Mouse (Mus musculus) heart, postnatal 10 days (tissue): ENCODE data around the gene Trim37. TPM values are rescaled to one million over a fixed set of nuclear protein-coding genes. Genes with fewer than 3 reads are reported as not detected.
A peak's percentile ranks its signal among the peaks of the same experiment; 100 is the strongest.
"Not testable (repeated sequence)": the region's sequence is repeated elsewhere in the genome, so short reads cannot be mapped to it uniquely, and the experiment has no call there.

Source experiments
- DNase-seq, 2 experiments: peaks; one replicate each; pipeline ENCODE4 v3.0.0; 2021
- intact Hi-C: fragments of 180-260 bp; cut with DNase I; formaldehyde crosslinking; loops from one replicate; pipeline ENCODE4 v1.15.1; 2025
- total RNA-seq, 2 experiments: library from RNA; stranded (reverse); gene quantifications; 2 replicates each; pipeline ENCODE4 v1.2.3; 2021

Gene Trim37
- total RNA-seq, 2 experiments from 2014 or later, result 10.5 to 11.4 TPM

GRCm38 (mm10) chr11:87222686-87223085 lies 95.8 kb downstream of the Trim37 start:
- peak in 1 of 2 experiments; percentile 8 for DNase-seq
- intact Hi-C loops, result no loop called here

DNA sequence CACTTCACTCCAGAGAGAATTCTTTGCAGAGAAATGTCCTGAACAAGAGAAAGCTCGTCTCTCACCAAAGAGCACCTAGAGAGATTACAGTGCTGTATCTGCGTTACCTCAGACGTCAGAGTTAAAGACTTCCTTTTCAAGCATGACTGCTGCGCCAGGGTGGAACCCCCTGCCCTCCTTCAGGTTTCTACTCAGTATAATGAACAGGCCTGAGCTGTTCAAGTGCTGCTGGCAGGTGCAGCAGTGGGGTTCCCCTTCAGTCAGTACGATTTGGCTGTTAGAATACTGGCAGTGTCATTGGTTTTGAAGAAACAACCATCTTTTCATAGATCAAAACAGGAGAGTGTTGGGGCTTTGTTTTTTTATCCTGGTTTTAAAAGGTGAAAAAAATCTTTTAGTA lies 100.2 kb downstream of the Trim37 start:
- intact Hi-C loops, result no loop called here
- no peak for DNase-seq

DNA sequence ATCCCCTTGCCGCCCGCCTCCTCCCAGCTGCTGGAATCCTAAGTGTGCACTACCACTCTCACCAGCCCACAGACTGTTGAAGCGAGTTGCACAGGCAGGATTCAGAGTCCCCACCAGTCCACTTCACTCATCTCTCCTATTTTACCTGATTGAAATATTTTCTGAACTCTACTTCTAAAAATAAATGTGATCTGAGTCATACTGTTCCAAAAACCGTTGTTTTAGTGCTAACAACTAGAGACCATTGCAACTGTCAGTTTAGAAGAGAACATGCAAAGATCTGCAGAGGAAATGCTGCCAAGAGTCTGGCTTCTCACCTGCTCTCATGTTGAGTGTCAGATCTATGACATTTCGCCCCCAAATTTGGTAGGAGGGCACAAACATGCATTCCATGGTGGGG lies 106.5 kb downstream of the Trim37 start:
- intact Hi-C loops, result no loop called here
- no peak for DNase-seq

GRCm38 (mm10) chr11:87234743-87235485 lies 108.0 kb downstream of the Trim37 start:
- no peak for DNase-seq

DNA sequence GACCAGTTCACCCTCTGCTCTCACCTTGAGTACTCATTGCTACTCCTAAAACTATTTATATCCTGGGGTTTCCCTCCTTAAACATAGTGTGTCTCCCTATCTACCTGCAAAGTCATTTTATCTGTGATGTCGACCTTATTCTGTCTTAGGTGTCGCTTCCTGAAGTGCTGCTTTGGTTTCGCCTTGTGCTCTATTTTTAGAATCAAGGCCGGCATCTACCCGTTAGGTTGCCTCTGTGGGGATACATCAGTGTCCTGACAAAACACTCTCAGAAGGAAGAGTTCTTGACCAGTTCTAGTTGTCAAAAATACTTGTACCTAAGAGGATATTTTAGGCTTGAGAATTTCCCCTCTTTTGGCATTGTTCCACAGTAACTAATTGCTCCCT lies 108.6 kb downstream of the Trim37 start:
- intact Hi-C loops, result no loop called here
- no peak for DNase-seq

More at GRCm38 (mm10) chr11:87234743-87235485, 108.0 kb downstream of the Trim37 start:
- intact Hi-C loops, result no loop called here

DNA sequence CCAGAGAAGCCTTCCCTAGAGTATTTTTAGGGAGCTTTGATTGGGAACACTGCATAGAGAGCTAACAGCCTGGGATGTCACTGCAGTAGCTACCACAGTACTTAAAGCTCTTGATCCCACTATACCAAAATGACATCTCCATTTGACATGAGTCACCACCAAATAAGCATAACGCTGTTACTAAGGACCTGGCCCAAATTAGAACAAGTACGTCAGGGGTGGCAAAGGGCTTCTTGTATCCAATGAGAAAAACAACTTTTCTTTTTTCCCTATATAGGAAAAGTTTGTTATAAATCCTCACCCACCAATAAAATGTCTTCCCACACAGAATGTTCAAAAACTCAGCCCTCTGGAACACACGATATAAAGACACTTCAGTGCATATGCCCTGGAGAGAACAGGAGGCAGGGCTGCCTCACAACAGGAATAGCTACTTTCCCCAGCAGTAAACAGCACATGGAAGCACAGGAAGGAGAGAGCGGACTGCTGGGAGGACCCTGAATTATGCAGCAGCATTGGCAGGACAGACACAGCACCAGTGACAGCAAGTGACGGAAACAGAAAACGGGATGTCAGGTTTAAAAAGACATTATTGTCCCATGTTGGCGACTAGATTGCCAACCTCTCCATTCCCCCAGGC lies 112.1 kb downstream of the Trim37 start:
- intact Hi-C loops, result no loop called here

GRCm38 (mm10) chr11:87240141-87240832 lies 113.4 kb downstream of the Trim37 start:
- intact Hi-C loops, result no loop called here
- no peak for DNase-seq

More for the DNA sequence above, 112.1 kb downstream of the Trim37 start:
- DNase-seq, result no peak

DNA sequence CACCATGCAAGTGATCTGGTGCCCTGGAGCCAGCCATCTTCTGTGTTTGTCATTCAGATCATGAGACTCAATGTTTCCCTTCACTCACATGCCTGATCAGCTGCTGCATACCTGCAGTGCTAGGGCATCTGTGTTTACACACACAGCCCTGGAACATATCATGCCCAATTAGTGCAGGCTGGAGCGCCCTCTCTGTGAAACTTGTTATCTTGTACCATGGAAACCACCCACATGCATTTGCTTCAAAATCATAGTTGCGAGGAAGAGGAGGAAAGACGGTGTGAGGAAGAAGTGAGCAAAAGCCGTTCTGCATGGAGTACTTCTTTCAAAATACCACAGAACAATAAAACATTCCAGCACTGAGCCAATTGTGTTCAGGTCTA lies 113.9 kb downstream of the Trim37 start:
- intact Hi-C loops, result no loop called here
- no peak for DNase-seq

DNA sequence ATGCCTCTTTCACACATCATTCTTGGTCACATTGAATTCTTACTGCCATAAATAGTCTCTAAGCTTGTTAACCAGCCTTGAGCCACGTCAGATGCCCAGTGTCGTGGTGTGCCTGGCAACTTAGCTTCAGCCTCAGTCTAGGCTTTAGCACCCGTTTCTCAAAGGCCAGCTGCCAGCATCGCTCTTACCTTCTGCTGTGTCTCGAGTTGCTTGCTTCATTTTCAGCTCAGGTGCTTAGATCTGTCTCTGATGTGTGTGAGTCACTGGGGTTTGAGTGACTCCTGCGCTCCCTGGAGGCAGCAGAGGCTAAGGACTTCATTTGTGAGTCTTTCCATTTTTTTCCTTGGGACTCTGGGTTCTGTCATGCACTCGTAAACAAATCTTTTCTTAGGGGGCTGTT lies 114.4 kb downstream of the Trim37 start:
- intact Hi-C loops, result no loop called here
- DNase-seq, result no peak

- DNase-seq, result no peak
- intact Hi-C loops, result loop anchor here (5.0 kb wide), 1 partner anchor 112 kb away; the partner anchor contains the start of gene Ppm1e
Measured at GRCm38 (mm10) chr11:87245171-87245840, 118.4 kb downstream of the Trim37 start.

GRCm38 (mm10) chr11:87246107-87246651 lies 119.3 kb downstream of the Trim37 start:
- intact Hi-C loops, result loop anchor here (5.0 kb wide), 1 partner anchor 111 kb away; the partner anchor contains the start of gene Ppm1e
- no peak for DNase-seq

GRCm38 (mm10) chr11:87246724-87247493 lies 120.0 kb downstream of the Trim37 start:
- DNase-seq, result peak; percentile 27
- intact Hi-C loops, result loop anchor here (1.0 to 5.0 kb wide), 2 partner anchors 33 to 110 kb away; partner anchors contain the start of gene Ppm1e

GRCm38 (mm10) chr11:87247494-87247866 lies 120.6 kb downstream of the Trim37 start:
- peak in 1 of 2 experiments; percentile 41 for DNase-seq
- intact Hi-C loops, result loop anchor here (1.0 to 5.0 kb wide), 2 partner anchors 33 to 110 kb away; partner anchors contain the start of gene Ppm1e

GRCm38 (mm10) chr11:87250132-87250531 lies 123.3 kb downstream of the Trim37 start:
- intact Hi-C loops, result no loop called here

GRCm38 (mm10) chr11:87253294-87253693 lies 126.4 kb downstream of the Trim37 start:
- intact Hi-C loops, result no loop called here
- no peak for DNase-seq

More at GRCm38 (mm10) chr11:87250132-87250531, 123.3 kb downstream of the Trim37 start:
- no peak for DNase-seq

GRCm38 (mm10) chr11:87254149-87254548 lies 127.3 kb downstream of the Trim37 start:
- intact Hi-C loops, result no loop called here
- no peak for DNase-seq

DNA sequence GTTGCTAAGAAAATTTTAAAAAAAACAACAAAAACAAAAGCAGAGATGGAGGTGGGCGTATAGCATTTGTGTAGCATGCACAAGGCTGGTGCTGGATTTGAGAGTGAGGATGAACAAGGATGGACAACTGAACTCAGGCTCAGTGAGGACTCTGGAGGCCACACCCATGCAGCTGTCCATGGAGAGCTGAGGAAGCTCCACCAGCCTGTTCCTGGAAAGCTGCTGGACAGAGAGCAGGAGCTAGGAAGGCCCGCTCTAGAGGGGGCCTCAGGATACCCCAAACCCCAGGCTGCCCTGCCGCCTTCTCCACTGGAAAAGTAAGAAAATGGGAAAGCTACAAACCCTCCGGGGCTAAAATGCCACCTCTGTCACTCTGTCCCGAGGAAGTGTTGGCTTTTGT lies 130.4 kb downstream of the Trim37 start:
- no peak for DNase-seq
- intact Hi-C loops, result no loop called here

- no peak for DNase-seq
- intact Hi-C loops, result no loop called here
Measured at GRCm38 (mm10) chr11:87259792-87260191, 132.9 kb downstream of the Trim37 start.

- intact Hi-C loops, result not testable (repeated sequence)
Measured at GRCm38 (mm10) chr11:87261705-87262104, 134.8 kb downstream of the Trim37 start.

GRCm38 (mm10) chr11:87263946-87264345 lies 137.1 kb downstream of the Trim37 start:
- intact Hi-C loops, result no loop called here
- DNase-seq, result no peak

More at GRCm38 (mm10) chr11:87261705-87262104, 134.8 kb downstream of the Trim37 start:
- DNase-seq, result not testable (repeated sequence)
